Mouse (Mus musculus): ENCODE results near the gene Vmn2r15. TPM values are rescaled to one million over a fixed set of nuclear protein-coding genes. Genes with fewer than 3 reads are reported as not detected.

Vmn2r15 gene
- total RNA-seq (2017) = not detected in 2 replicates

DNA sequence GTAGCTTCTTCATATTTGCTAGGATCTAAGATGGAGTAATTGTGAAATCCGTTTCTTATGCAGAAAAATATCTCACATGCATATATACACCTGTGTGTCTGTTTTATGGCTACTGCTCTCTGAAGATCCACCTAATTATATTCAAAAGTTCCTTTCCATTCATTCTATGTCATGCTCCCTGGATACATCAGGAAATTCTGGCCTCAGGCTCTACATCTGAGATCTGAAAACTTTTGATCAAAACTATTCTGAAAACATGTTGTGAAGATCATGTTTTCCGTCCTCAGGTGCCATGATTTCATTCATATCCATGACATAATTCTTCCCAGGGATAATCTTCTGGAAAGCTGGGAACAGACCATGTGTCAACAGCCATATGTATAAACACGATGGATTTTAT is at the start of gene Vmn2r15:
Gene Vmn2r15, minus strand, starts transcription at position 101 of the 400 bp plus-strand sequence.
- ATAC-seq (replicated peaks in 1 of 2; ENCODE audit: insufficient read depth in 1 of 2, low FRiP score in 2 of 2, low TSS enrichment in 1 of 2, low read depth in 1 of 2, poor library complexity in 2 of 2, severe bottlenecking in 2 of 2) = no peak

DNA sequence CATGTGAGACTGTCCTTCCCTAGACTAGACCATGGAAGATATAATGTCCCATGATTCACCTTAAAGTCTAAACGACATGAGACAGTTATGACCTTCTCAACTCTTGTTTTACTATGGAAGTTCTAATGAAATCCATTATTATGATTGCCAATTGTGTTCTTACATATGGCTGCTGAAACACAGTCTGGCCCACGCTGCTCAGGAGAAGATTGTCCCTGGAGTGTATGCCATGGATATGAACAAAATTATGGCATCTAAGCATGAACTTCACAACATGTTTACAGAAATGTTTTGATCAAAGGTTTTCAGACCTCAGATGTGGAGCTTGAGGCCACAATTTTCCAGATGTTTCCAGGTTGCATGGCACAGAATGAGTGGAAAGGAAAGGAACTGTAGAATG is 32.4 kb upstream of the Vmn2r15 start, which contains the start of gene Vmn2r16:
Gene Vmn2r16, plus strand, starts transcription at position 301 of the 400 bp plus-strand sequence.
- ATAC-seq (replicated peaks in 1 of 2; ENCODE audit: insufficient read depth in 1 of 2, low FRiP score in 2 of 2, low TSS enrichment in 1 of 2, low read depth in 1 of 2, poor library complexity in 2 of 2, severe bottlenecking in 2 of 2) = no peak

- ATAC-seq (replicated peaks in 1 of 2; ENCODE audit: insufficient read depth in 1 of 2, low FRiP score in 2 of 2, low TSS enrichment in 1 of 2, low read depth in 1 of 2, poor library complexity in 2 of 2, severe bottlenecking in 2 of 2) = no peak
These were observed 2.8 kb downstream of the Vmn2r15 start for GRCm38 (mm10) chr5:109294655-109295054.

Other genes with a start within 250 kb of the Vmn2r15 start
- gene Vmn2r11, start 238.1 kb downstream of the Vmn2r15 start, total RNA-seq (2017) = not detected in 2 replicates
- gene Vmn2r12, start 199.7 kb downstream of the Vmn2r15 start, total RNA-seq (2017) = not detected in 2 replicates
- not detected in 2 replicates for gene Vmn2r13, start 105.4 kb downstream of the Vmn2r15 start, total RNA-seq (2017)
- not detected in 2 replicates for gene Vmn2r14, start 72.9 kb downstream of the Vmn2r15 start, total RNA-seq (2017)
- gene Vmn2r16, start 32.5 kb upstream of the Vmn2r15 start, total RNA-seq (2017) = not detected in 2 replicates
- not detected in 2 replicates for gene Vmn2r17, start 122.0 kb upstream of the Vmn2r15 start, total RNA-seq (2017)